8 mouse cellular contexts compared by ENCODE assay signal in the genomic region with DNA sequence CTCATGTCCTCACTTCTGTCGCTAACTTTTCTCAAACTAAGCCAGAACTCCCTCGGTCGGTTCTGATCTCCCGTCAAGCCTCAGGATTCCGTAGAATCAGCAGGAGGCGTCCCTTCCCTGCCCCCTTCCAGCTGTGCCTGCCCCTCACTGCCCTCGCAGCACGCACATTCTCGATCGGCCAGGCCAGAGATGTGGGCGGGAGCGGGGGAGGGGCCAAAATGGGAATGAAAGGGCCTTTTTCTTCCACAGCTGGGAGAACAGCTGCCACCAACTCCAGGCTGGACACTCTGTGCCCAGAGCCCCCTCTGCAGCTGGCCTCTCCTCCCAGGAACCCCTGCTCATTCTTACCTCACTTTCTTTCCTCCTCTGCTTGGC. TPM values are rescaled to one million over a fixed set of nuclear protein-coding genes. Genes with fewer than 3 reads are reported as not detected.
DNase-seq lines count a peak whose midpoint lies in the region; ATAC-seq and TF ChIP-seq lines count a peak whose summit lies in the region.

No protein-coding gene starts in this region.

- peak; percentile 74 for DNase-seq in G1E (ENCODE audit: low spot score)
- DNase-seq in frontal cortex, postnatal 10 days (ENCODE audit: low spot score in 2 of 2), result peak; percentile 70 to 76
- DNase-seq in hindbrain, embryonic 10.5 days (ENCODE audit: low spot score), result peak; percentile 93
- peak; percentile 57 for DNase-seq in layer of hippocampus, adult 9-10 months (ENCODE audit: low spot score)
- peak; percentile 79 for DNase-seq in ovary, postnatal 10 days (ENCODE audit: low spot score)
- no peak for DNase-seq in cerebellum, adult 8-10 months

- H3K27ac ChIP-seq in bone marrow, adult 2 months (ENCODE audit: control insufficient read depth, insufficient read depth, low read depth, low read length, poor library complexity), result no peak overlapping the region
- H3K27ac ChIP-seq in hindbrain, embryonic 10.5 days, result peak overlapping the region; percentile 100
- peak overlapping the region; percentile 100 for H3K27ac ChIP-seq in lung, embryonic 15.5 days

- H3K4me3 ChIP-seq in G1E (ENCODE audit: low read depth, low read length), result peak overlapping the region; percentile 74
- H3K4me3 ChIP-seq in bone marrow, adult 2 months (replicated peaks; ENCODE audit: control insufficient read depth, low read depth, low read length), result peak overlapping the region; percentile 35
- H3K4me3 ChIP-seq in hindbrain, embryonic 10.5 days, result peak overlapping the region; percentile 84
- H3K4me3 ChIP-seq in lung, embryonic 15.5 days, result peak overlapping the region; percentile 59

- peaks cover 48% of the 10 kb centered on the region for H3K4me1 ChIP-seq in G1E (ENCODE audit: insufficient read depth, low read depth, low read length)
- peaks cover 3% of the 10 kb centered on the region; the same call in 1 of the 2 replicates for H3K4me1 ChIP-seq in bone marrow, adult 2 months (ENCODE audit: control insufficient read depth, insufficient read depth, low read length)
- H3K4me1 ChIP-seq in hindbrain, embryonic 10.5 days (replicated peaks), result peaks cover 82% of the 10 kb centered on the region
- peaks cover 45% of the 10 kb centered on the region for H3K4me1 ChIP-seq in lung, embryonic 15.5 days

- peak; percentile 56 for ATAC-seq in G1E (ENCODE audit: extremely low read depth, insufficient number of reproducible peaks, low FRiP score, poor library complexity, severe bottlenecking)
- ATAC-seq in lung, embryonic 15.5 days (ENCODE audit: borderline replicate concordance, extremely low read depth, low FRiP score, low TSS enrichment), result peak; percentile 87

- TF ChIP-seq CTCF in G1E (IDR thresholded peaks at IDR 0.05; ENCODE audit: low read depth, low read length), result no peak
- no peak for TF ChIP-seq CTCF in bone marrow, adult 2 months (IDR thresholded peaks at IDR 0.05; ENCODE audit: control insufficient read depth, insufficient read depth, low read length)

- peaks cover 12% of the 10 kb centered on the region for H3K36me3 ChIP-seq in G1E (replicated peaks)
- H3K36me3 ChIP-seq in hindbrain, embryonic 10.5 days, result peaks cover 11% of the 10 kb centered on the region; the same call in 1 of the 2 replicates
- no peaks in the 10 kb centered on the region for H3K36me3 ChIP-seq in lung, embryonic 15.5 days

- TF ChIP-seq POLR2A in bone marrow, adult 2 months (IDR thresholded peaks at IDR 0.05; ENCODE audit: borderline replicate concordance, control insufficient read depth, low read depth, low read length), result 0 out of 2 replicates have a peak, but pooled peaks have one; percentile 8

- peak overlapping the region; percentile 86 for H3K4me2 ChIP-seq in lung, embryonic 15.5 days

- H3K9me3 ChIP-seq in G1E (replicated peaks), result no peaks in the 10 kb centered on the region
- H3K9me3 ChIP-seq in hindbrain, embryonic 10.5 days, result no peaks in the 10 kb centered on the region
- H3K9me3 ChIP-seq in lung, embryonic 15.5 days, result no peaks in the 10 kb centered on the region

- H3K9ac ChIP-seq in lung, embryonic 15.5 days, result peak overlapping the region; percentile 85

- H3K27me3 ChIP-seq in G1E (ENCODE audit: insufficient read depth, low read length), result peaks cover 7% of the 10 kb centered on the region; the same call in 1 of the 2 replicates
- H3K27me3 ChIP-seq in hindbrain, embryonic 10.5 days (ENCODE audit: insufficient read depth, poor library complexity, severe bottlenecking), result peaks cover 28% of the 10 kb centered on the region
- H3K27me3 ChIP-seq in lung, embryonic 15.5 days, result no peaks in the 10 kb centered on the region

- under 1% methylated on average over 12 of the region's 12 CpGs for WGBS in bone marrow, adult 2 months
- WGBS in hindbrain, embryonic 10.5 days, result under 1% methylated on average over 12 of the region's 12 CpGs
- WGBS in lung, embryonic 15.5 days, result 0% methylated on average over 12 of the region's 12 CpGs

RNA-seq across cellular contexts. Expression of a gene that starts 2.3 kb away (rescaled TPM):
- total RNA-seq in G1E (2014; fragmentation: Nextera tagmentation) (6.8 and 7.6 TPM in 2 replicates), G1E (2017) (4.0 and 4.9 TPM in 2 replicates)
- polyA plus RNA-seq in G1E (2012), result 34.2 and 48.4 TPM in 2 replicates
- 1.3 and 1.6 TPM in 2 replicates for polyA plus RNA-seq in bone marrow, adult 2 months (2011; ENCODE audit: insufficient read depth, insufficient read length, low replicate concordance, missing spikeins)
- polyA plus RNA-seq in hindbrain, embryonic 10.5 days (2016; fragmentation: Nextera tagmentation; extraction: Ambion mirVana), result 40.5 and 46.4 TPM in 2 replicates
- 35.3 and 39.9 TPM in 2 replicates for polyA plus RNA-seq in lung, embryonic 15.5 days (2015; fragmentation: Nextera tagmentation; extraction: Ambion mirVana)

RNA-seq across cellular contexts. Expression of a gene that starts 12.3 kb away (rescaled TPM):
- total RNA-seq in G1E (2014; fragmentation: Nextera tagmentation) (19.7 and 20.5 TPM in 2 replicates), G1E (2017) (21.1 and 27.1 TPM in 2 replicates)
- polyA plus RNA-seq in G1E (2012), result 121 and 171 TPM in 2 replicates
- 6.6 and 16.6 TPM in 2 replicates for polyA plus RNA-seq in bone marrow, adult 2 months (2011; ENCODE audit: insufficient read depth, insufficient read length, low replicate concordance, missing spikeins)
- 19.8 and 22.8 TPM in 2 replicates for polyA plus RNA-seq in hindbrain, embryonic 10.5 days (2016; fragmentation: Nextera tagmentation; extraction: Ambion mirVana)
- 13.5 and 15.2 TPM in 2 replicates for polyA plus RNA-seq in lung, embryonic 15.5 days (2015; fragmentation: Nextera tagmentation; extraction: Ambion mirVana)

RNA-seq across cellular contexts. Expression of a gene that starts 16.2 kb away (rescaled TPM):
- total RNA-seq in G1E (2014; fragmentation: Nextera tagmentation) (30.8 and 49.1 TPM in 2 replicates), G1E (2017) (94.7 and 104 TPM in 2 replicates)
- 32.3 and 47.9 TPM in 2 replicates for polyA plus RNA-seq in G1E (2012)
- polyA plus RNA-seq in bone marrow, adult 2 months (2011; ENCODE audit: insufficient read depth, insufficient read length, low replicate concordance, missing spikeins), result 30.0 and 41.2 TPM in 2 replicates
- polyA plus RNA-seq in hindbrain, embryonic 10.5 days (2016; fragmentation: Nextera tagmentation; extraction: Ambion mirVana), result 157 and 245 TPM in 2 replicates
- polyA plus RNA-seq in lung, embryonic 15.5 days (2015; fragmentation: Nextera tagmentation; extraction: Ambion mirVana), result 119 and 120 TPM in 2 replicates

RNA-seq across cellular contexts. Expression of a gene that starts 18.6 kb away (rescaled TPM):
- total RNA-seq in G1E (2014; fragmentation: Nextera tagmentation) (not detected in 2 replicates), G1E (2017) (0.27 TPM in 1 of 2 replicates, not detected in the other)
- polyA plus RNA-seq in G1E (2012), result not detected in 2 replicates
- not detected in 2 replicates for polyA plus RNA-seq in bone marrow, adult 2 months (2011; ENCODE audit: insufficient read depth, insufficient read length, low replicate concordance, missing spikeins)
- 14.2 and 15.9 TPM in 2 replicates for polyA plus RNA-seq in hindbrain, embryonic 10.5 days (2016; fragmentation: Nextera tagmentation; extraction: Ambion mirVana)
- polyA plus RNA-seq in lung, embryonic 15.5 days (2015; fragmentation: Nextera tagmentation; extraction: Ambion mirVana), result 5.0 and 7.6 TPM in 2 replicates

RNA-seq across cellular contexts. Expression of a gene that starts 18.6 kb away (rescaled TPM):
- total RNA-seq in G1E (2014; fragmentation: Nextera tagmentation) (not detected in 2 replicates), G1E (2017) (0.12 and 0.16 TPM in 2 replicates)
- not detected in 2 replicates for polyA plus RNA-seq in G1E (2012)
- polyA plus RNA-seq in bone marrow, adult 2 months (2011; ENCODE audit: insufficient read depth, insufficient read length, low replicate concordance, missing spikeins), result not detected in 2 replicates
- polyA plus RNA-seq in hindbrain, embryonic 10.5 days (2016; fragmentation: Nextera tagmentation; extraction: Ambion mirVana), result 3.1 and 6.0 TPM in 2 replicates
- 6.2 and 8.1 TPM in 2 replicates for polyA plus RNA-seq in lung, embryonic 15.5 days (2015; fragmentation: Nextera tagmentation; extraction: Ambion mirVana)

Comparison
In these comparisons a context has a peak if more than half of its experiments do, and no peak if none do; other contexts are left out.
1. RNA of a gene that starts 2.3 kb away (polyA plus RNA-seq): 40.5 to 46.4 TPM in hindbrain, embryonic 10.5 days, 35.3 to 39.9 TPM in lung, embryonic 15.5 days and 34.2 to 48.4 TPM in G1E; 1.3 to 1.6 TPM in bone marrow, adult 2 months; every median in the first group is over 10 times any median in the second.
2. Peak in every context shown above with its lines, with median percentiles within 50 percentile points of each other: H3K4me3 ChIP-seq.